Mouse (Mus musculus) megakaryocyte-erythroid progenitor cell, adult 5 weeks (primary cell): ENCODE data around the gene Abcg8. TPM values are rescaled to one million over a fixed set of nuclear protein-coding genes. Genes with fewer than 3 reads are reported as not detected.

Experiments used
- polyA plus RNA-seq: library from polyadenylated mRNA; stranded (reverse); fragments of >175 nt; gene quantifications from 2 replicates; pipeline ENCODE4 v1.2.3, GENCODE M21; 2012

The Abcg8 gene
- not detected in 2 replicates for polyA plus RNA-seq

DNA sequence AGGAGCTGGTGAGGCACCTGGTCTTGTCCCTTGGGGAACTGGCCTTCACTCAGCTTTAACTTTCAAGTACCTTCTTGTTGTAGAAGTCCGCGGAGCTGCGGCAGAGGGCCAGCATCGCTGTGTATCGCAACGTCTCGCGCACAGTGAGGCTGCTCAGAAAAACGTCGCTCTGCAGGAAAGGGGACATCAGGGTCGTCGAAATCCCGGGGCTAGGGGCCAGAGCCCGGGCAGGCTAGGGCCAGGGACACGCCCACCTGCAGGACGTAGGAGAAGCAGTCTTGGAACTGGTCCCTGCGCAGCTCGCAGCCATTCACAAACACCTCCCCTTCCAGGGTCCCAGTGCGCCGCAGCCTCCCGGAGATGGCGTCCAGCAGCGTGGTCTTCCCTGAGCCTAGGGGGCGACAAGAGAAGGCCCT, at the start of gene Abcg8:
TSS of gene Abcg8 (plus strand) at position 352 of the 416 bp plus-strand sequence.

DNA sequence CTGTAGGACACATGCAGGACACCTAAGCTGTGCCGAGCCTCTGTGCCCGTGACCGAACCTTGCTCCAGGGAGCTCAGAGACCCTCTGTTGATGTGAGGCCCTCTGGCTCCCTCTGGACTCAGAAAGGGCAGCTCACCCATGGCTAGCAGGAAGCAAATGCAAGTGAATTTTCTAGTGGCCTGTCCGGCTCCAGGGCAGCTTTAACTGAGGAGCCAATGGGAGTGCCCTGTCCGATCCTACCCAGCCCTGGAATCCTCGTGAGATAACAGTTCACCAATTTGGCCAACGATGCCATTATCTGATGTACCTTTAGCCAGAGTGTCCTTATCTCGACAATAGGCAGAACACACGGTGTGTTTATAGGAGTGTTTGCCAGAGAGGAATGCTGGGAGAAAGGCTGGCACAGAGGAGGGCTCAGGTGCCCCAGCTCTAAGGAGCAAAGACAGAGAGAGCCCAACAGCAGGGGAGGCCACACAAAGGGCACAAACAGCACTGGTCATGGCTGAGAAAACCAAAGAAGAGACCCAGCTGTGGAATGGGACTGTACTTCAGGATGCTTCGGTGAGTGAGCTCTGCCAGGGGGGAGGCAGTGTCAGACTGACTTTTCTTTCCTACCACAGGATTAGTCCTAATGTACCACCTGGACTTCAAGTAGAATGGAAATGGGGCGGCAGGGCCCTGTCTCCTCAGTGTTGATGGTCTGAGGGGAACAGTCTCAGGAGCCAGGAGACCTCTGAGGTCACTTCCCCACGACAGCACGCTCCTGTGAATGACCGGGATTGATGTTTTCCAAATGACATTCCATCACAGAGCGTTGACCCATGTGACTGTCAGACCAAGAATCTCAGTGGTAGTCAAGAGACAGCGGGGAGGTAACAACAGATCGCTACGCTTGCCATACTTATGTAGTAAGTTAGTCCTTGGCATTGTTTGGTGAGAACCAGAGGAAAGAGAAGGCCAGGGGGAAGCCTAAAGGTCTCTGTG, 6.9 kb downstream of the Abcg8 start, which contains the start of gene Abcg5:
TSS of gene Abcg5 (minus strand) at position 278 of the 984 bp plus-strand sequence.

Other genes with a start within 250 kb of the Abcg8 start
- gene Thada, start 210.1 kb upstream of the Abcg8 start, polyA plus RNA-seq: 2.2 and 2.9 TPM in 2 replicates
- 0.02 and 0.07 TPM in 2 replicates for gene Plekhh2, start 164.4 kb upstream of the Abcg8 start, polyA plus RNA-seq
- 3.3 and 3.5 TPM in 2 replicates for gene Dync2li1, start 49.8 kb upstream of the Abcg8 start, polyA plus RNA-seq
- gene Abcg5, start 6.7 kb downstream of the Abcg8 start, polyA plus RNA-seq: not detected in 2 replicates
- 6.9 and 7.4 TPM in 2 replicates for gene Lrpprc, start 114.5 kb downstream of the Abcg8 start, polyA plus RNA-seq